Mouse (Mus musculus) spleen, postnatal 10 days (tissue): ENCODE results near the gene Engase.
A peak's percentile ranks its signal among the peaks of the same experiment; 100 is the strongest.

ENCODE experiments used
- DNase-seq, 2 experiments: peaks; one replicate each; pipeline ENCODE4 v3.0.0; 2021 to 2022; ENCODE audit warnings: low spot score in 2 of 2

The Engase gene

DNA sequence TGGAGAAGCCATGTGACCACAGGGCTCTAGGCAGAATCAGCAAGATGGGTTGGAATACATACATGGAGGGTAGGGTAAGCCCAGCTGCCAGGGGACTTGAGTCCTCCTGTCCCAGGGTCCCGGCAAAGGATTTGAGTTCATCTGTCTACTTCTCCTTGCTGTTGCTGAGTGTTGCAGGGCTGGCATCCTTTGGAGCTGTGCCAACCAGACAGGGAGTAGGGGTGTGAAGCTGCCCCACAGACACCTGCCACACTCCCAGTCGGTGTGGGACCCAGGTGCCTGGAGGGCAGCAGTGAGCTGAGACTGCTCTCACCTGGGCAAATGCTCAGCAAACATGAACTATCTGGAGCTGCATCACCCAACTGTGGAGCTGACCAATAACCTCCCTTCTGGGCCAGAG, 44.3 kb downstream of the Engase start:
- DNase-seq: no peak

- DNase-seq: no peak
Measured at GRCm38 (mm10) chr11:118523496-118524145, 47.0 kb downstream of the Engase start.

DNA sequence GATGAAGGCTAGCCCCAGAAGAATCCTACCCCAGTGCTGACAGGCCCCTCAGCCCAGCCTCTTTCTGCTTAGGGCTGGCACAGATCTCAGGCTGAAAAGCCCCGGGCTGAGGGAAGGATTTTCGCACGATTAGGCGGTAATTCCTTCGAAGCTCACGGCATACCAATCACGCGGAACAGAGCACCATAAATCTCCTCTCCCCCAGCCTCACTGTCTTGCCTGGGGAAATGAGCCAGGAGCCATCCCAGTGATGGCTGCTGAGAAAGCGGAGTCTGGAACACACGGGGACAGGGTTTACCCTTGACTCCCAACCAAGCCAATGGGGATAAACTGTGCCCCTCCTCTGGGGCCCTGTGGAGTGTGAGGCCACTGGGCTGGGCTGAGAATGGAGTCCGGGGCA, 48.4 kb downstream of the Engase start:
- DNase-seq: no peak

DNA sequence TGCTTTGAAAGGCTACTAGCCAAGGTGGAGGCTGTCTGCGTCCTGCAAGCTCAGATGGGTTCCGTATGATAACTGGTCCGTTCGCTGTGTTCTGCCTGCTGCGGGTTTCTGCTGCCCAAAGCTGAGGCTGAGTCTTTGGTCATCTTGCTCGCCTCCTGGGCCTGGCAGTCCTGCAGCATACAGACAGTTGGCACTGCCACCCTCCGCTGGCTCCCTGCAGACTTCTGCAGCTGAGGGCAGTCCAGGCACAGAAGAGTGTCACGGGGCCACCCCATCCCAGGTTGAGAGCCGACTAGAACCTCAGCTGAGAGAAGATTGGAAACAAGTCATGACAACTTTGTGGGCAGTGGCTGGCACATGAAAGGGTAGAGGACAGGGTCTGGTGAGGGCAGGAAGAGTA, 52.1 kb downstream of the Engase start:
- DNase-seq: no peak

- no peak for DNase-seq
Measured at GRCm38 (mm10) chr11:118530313-118530712, 53.7 kb downstream of the Engase start.

- peak in 1 of 2 experiments; percentile 52 for DNase-seq
Measured at GRCm38 (mm10) chr11:118534382-118535092, 57.9 kb downstream of the Engase start.

GRCm38 (mm10) chr11:118538008-118538407, 61.4 kb downstream of the Engase start:
- DNase-seq: no peak
